In the genomic region with DNA sequence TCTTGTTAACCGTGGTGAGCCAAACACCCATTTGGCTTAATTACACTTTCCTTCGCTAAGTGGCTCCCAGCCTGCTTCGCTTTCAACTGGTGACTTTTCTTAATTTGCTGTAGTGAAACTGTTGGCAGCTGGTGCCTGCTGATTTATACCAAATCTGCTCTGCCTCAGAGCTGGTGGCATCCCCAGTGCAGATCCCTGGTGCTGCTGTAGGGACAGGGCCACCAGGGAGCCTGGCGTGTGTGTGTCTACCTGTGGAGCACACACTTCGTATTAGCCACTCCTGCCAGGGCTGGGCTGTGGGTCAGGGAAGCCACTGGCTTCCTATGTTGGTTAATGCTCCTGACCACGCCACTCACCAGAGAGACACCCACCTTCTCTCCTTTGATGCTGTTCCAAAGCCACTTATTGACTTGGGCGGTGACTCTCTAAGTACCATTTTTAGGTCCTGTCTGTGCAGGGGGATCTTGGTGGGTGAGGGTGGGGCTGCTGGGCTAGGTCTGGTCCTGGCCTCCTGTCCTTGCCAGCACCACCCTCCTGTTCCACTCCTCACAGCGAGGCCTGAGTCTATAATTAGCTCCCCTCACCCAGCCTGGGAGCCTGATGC, we compare ENCODE assay signal across 12 mouse cellular contexts. TPM values are rescaled to one million over a fixed set of nuclear protein-coding genes. Genes with fewer than 3 reads are reported as not detected.
DNase-seq lines count a peak whose midpoint lies in the region; ATAC-seq and TF ChIP-seq lines count a peak whose summit lies in the region.
"Had no signal": no experiment of that assay in that cellular context is flagged by ENCODE, and none has a peak within 500 bp of the region (broad histone marks: within the 10 kb centered on the region; RNA-seq: fewer than 3 reads in every experiment).

No protein-coding gene starts in this region.

- H3K4me2 ChIP-seq in hindbrain, embryonic 16.5 days (ENCODE audit: low read length) = no peak overlapping the region
- H3K4me2 ChIP-seq in hindbrain, embryonic 13.5 days = no peak overlapping the region
- H3K4me2 ChIP-seq in limb, embryonic 14.5 days (replicated peaks; ENCODE audit: low read depth, low read length, severe bottlenecking) = no peak overlapping the region

- peak; percentile 13; the same call in 1 of the 2 replicates for ATAC-seq in hindbrain, embryonic 16.5 days
- no peak for ATAC-seq in hindbrain, embryonic 13.5 days (ENCODE audit: low FRiP score)
- ATAC-seq in limb, embryonic 14.5 days (ENCODE audit: low FRiP score, low read depth) = 0 out of 2 replicates have a peak, but pooled peaks have one; percentile 14

- no peaks in the 10 kb centered on the region for H3K9me3 ChIP-seq in hindbrain, embryonic 16.5 days (ENCODE audit: control insufficient read depth, low read length)
- no peaks in the 10 kb centered on the region for H3K9me3 ChIP-seq in hindbrain, embryonic 13.5 days
- no peaks in the 10 kb centered on the region for H3K9me3 ChIP-seq in limb, embryonic 14.5 days (ENCODE audit: control insufficient read depth, low read length)

- H3K27me3 ChIP-seq in hindbrain, embryonic 16.5 days (replicated peaks; ENCODE audit: control insufficient read depth, insufficient read depth, low read length) = no peaks in the 10 kb centered on the region
- no peaks in the 10 kb centered on the region for H3K27me3 ChIP-seq in hindbrain, embryonic 13.5 days
- H3K27me3 ChIP-seq in limb, embryonic 14.5 days (ENCODE audit: control insufficient read depth, insufficient read depth, low read length) = no peaks in the 10 kb centered on the region

- peak; percentile 56 to 60 for DNase-seq in cerebellum, postnatal 25 days
- peak; percentile 78 to 80 for DNase-seq in heart, adult 9 months (ENCODE audit: low spot score in 2 of 2)
- no peak for DNase-seq in limb, embryonic 14.5 days (ENCODE audit: low spot score)
- DNase-seq in urinary bladder, postnatal 14 days (ENCODE audit: low spot score) = no peak
- DNase-seq in urinary bladder, postnatal 25 days (ENCODE audit: low spot score) = no peak
- no peak for DNase-seq in adrenal gland, adult 2 months
- DNase-seq: adrenal gland, adult 8-10 months; midbrain, embryonic 14.5 days; retina, postnatal 1 day had no signal

- no peak for TF ChIP-seq POLR2A in limb, embryonic 14.5 days (IDR thresholded peaks at IDR 0.05; ENCODE audit: borderline replicate concordance, extremely low read depth, insufficient read depth, insufficient read length)

- no peak overlapping the region for H3K4me3 ChIP-seq in hindbrain, embryonic 16.5 days (ENCODE audit: low read length)
- no peak overlapping the region for H3K4me3 ChIP-seq in hindbrain, embryonic 13.5 days
- no peak overlapping the region for H3K4me3 ChIP-seq in limb, embryonic 14.5 days (replicated peaks; ENCODE audit: low read length)

- H3K27ac ChIP-seq in hindbrain, embryonic 16.5 days (ENCODE audit: low read depth, low read length) = no peak overlapping the region
- no peak overlapping the region for H3K27ac ChIP-seq in hindbrain, embryonic 13.5 days
- no peak overlapping the region; the same call in 1 of the 2 replicates for H3K27ac ChIP-seq in limb, embryonic 14.5 days (replicated peaks; ENCODE audit: low read depth, low read length)

- WGBS in hindbrain, embryonic 16.5 days = 51% methylated on average over 8 of the region's 8 CpGs
- WGBS in hindbrain, embryonic 13.5 days = 43% methylated on average over 8 of the region's 8 CpGs
- WGBS in limb, embryonic 14.5 days = 14% methylated on average over 8 of the region's 8 CpGs

- H3K36me3 ChIP-seq in hindbrain, embryonic 16.5 days (ENCODE audit: control insufficient read depth, insufficient read depth, low read length) = no peaks in the 10 kb centered on the region
- H3K36me3 ChIP-seq in hindbrain, embryonic 13.5 days = peaks cover 3% of the 10 kb centered on the region; the same call in 1 of the 2 replicates
- H3K36me3 ChIP-seq in limb, embryonic 14.5 days (ENCODE audit: control insufficient read depth, insufficient read depth, low read length) = no peaks in the 10 kb centered on the region

- H3K9ac ChIP-seq in hindbrain, embryonic 16.5 days (ENCODE audit: low read depth, low read length) = peak overlapping the region; percentile 18; the same call in 1 of the 2 replicates
- no peak overlapping the region for H3K9ac ChIP-seq in hindbrain, embryonic 13.5 days
- H3K9ac ChIP-seq in limb, embryonic 14.5 days (ENCODE audit: low read depth, low read length, severe bottlenecking) = no peak overlapping the region

- peaks cover 6% of the 10 kb centered on the region for H3K4me1 ChIP-seq in hindbrain, embryonic 16.5 days (ENCODE audit: control insufficient read depth, insufficient read depth, low read depth, low read length)
- peaks cover 18% of the 10 kb centered on the region for H3K4me1 ChIP-seq in hindbrain, embryonic 13.5 days (replicated peaks)
- H3K4me1 ChIP-seq in limb, embryonic 14.5 days (ENCODE audit: control insufficient read depth, insufficient read depth, low read length) = peaks cover 10% of the 10 kb centered on the region

RNA-seq across cellular contexts. Expression of gene Tesc, which starts 30.1 kb away (rescaled TPM):
- 4.1 and 5.4 TPM in 2 replicates for polyA plus RNA-seq in hindbrain, embryonic 16.5 days (2015; fragmentation: Nextera tagmentation; extraction: Ambion mirVana)
- 1.6 and 2.0 TPM in 2 replicates for polyA plus RNA-seq in hindbrain, embryonic 13.5 days (2015; fragmentation: Nextera tagmentation; extraction: Ambion mirVana)
- polyA plus RNA-seq in limb, embryonic 14.5 days (2012; rRNA removed) = 1.4 and 2.2 TPM in 2 replicates
- 5.2 and 8.6 TPM in 2 replicates for polyA plus RNA-seq in limb, embryonic 14.5 days (2014; fragmentation: Nextera tagmentation; extraction: Ambion mirVana)
- total RNA-seq in adrenal gland, adult 2 months (2021) = 100 to 1,000 TPM; 109 to 185 TPM
- polyA plus RNA-seq in adrenal gland, adult 2 months (2012; rRNA removed) = 737 and 1,088 TPM in 2 replicates
- total RNA-seq: hematopoietic stem cell, adult 5-6 weeks had no signal

Comparison
In these comparisons a context has a peak if more than half of its experiments do, and no peak if none do; other contexts are left out.
1. DNase-seq: peak in cerebellum, postnatal 25 days (2 of 2) and heart, adult 9 months (2 of 2); none in limb, embryonic 14.5 days (single experiment), urinary bladder, postnatal 14 days (single experiment), urinary bladder, postnatal 25 days (single experiment) and adrenal gland, adult 2 months (single experiment).
2. RNA of gene Tesc, which starts 30.1 kb away (polyA plus RNA-seq): 737 to 1,088 TPM in adrenal gland, adult 2 months; 1.4 to 8.6 TPM in limb, embryonic 14.5 days, 4.1 to 5.4 TPM in hindbrain, embryonic 16.5 days and 1.6 to 2.0 TPM in hindbrain, embryonic 13.5 days; every median in the first group is over 10 times any median in the second.